Mouse (Mus musculus) brain, embryonic 14.5 days (tissue): ENCODE measurements around the gene Baz2b.
"Not testable (repeated sequence)": the region's sequence is repeated elsewhere in the genome, so short reads cannot be mapped to it uniquely, and the experiment has no call there.

Source experiments
- CTCF ChIP-seq: fragments of 200-500 bp; IDR thresholded peaks from 2 replicates; pipeline ENCODE4 v1.5.1; 2012; ENCODE audit warnings: inconsistent platforms, mild to moderate bottlenecking, moderate library complexity, borderline replicate concordance; ENCODE audit not compliant: insufficient read depth, insufficient read length; ENCODE audit errors: extremely low read depth
- POLR2A ChIP-seq: fragments of 200-500 bp; IDR thresholded peaks from 2 replicates; pipeline ENCODE4 v1.6.1; 2012; ENCODE audit warnings: mild to moderate bottlenecking, inconsistent platforms, borderline replicate concordance; ENCODE audit not compliant: poor library complexity, insufficient read depth, insufficient read length, severe bottlenecking; ENCODE audit errors: extremely low read depth

GRCm38 (mm10) chr2:60073798-60074197, 135.8 kb downstream of the Baz2b start:
- TF ChIP-seq CTCF, POLR2A: not testable (repeated sequence)
